Mouse (Mus musculus) MEL (cell line): ENCODE measurements around the gene Rtn1. TPM values are rescaled to one million over a fixed set of nuclear protein-coding genes. Genes with fewer than 3 reads are reported as not detected.

ENCODE experiments used
- DNase-seq: peaks from one replicate; pipeline ENCODE4 v3.0.0; 2011; ENCODE audit warnings: low read depth, low spot score
- H3K27ac ChIP-seq: 2 replicates; pipeline ENCODE4 v1.5.1; 2012; ENCODE audit warnings: low read depth, mild to moderate bottlenecking, control low read depth, low read length, moderate library complexity; ENCODE audit not compliant: control insufficient read depth
- H3K27me3 ChIP-seq, 2 experiments: fragments of 150-350 bp in 1 of 2; sonication (generic) in 1 of 2; 2 replicates each; pipeline ENCODE4 v1.6.1; 2012; ENCODE audit warnings: low read length in 2 of 2, mild to moderate bottlenecking in 2 of 2, improper control_type of control experiment in 1 of 2, moderate library complexity in 1 of 2; ENCODE audit not compliant: insufficient read depth in 2 of 2, control insufficient read depth in 1 of 2
- H3K36me3 ChIP-seq, 2 experiments: 2 replicates each; pipeline ENCODE4 v1.6.1; 2012 to 2014; ENCODE audit warnings: low read length in 2 of 2, improper control_type of control experiment in 1 of 2, inconsistent platforms in 1 of 2, mild to moderate bottlenecking in 1 of 2; ENCODE audit not compliant: insufficient read depth in 2 of 2, control insufficient read depth in 1 of 2
- H3K4me1 ChIP-seq, 2 experiments: fragments of 150-350 bp in 1 of 2; sonication (generic) in 1 of 2; 2 replicates each; pipeline ENCODE4 v1.6.1; 2012; ENCODE audit warnings: low read length in 2 of 2, improper control_type of control experiment in 1 of 2, mild to moderate bottlenecking in 1 of 2; ENCODE audit not compliant: insufficient read depth in 2 of 2, control insufficient read depth in 1 of 2
- H3K4me3 ChIP-seq, 2 experiments: fragments of 150-350 bp in 1 of 2; sonication (generic) in 1 of 2; 2 replicates each; pipeline ENCODE4 v1.5.1; 2012; ENCODE audit warnings: low read depth in 2 of 2, low read length in 2 of 2, mild to moderate bottlenecking in 2 of 2, moderate library complexity in 2 of 2, control low read depth in 1 of 2, improper control_type of control experiment in 1 of 2; ENCODE audit not compliant: control insufficient read depth in 1 of 2, insufficient read depth in 1 of 2
- H3K79me2 ChIP-seq: 2 replicates; pipeline ENCODE4 v1.6.1; 2012; ENCODE audit warnings: mild to moderate bottlenecking, low read length, moderate library complexity; ENCODE audit not compliant: control insufficient read depth, poor library complexity, insufficient read depth
- H3K9ac ChIP-seq: 2 replicates; pipeline ENCODE4 v1.6.1; 2012; ENCODE audit warnings: low read depth, mild to moderate bottlenecking, control low read depth, low read length, moderate library complexity; ENCODE audit not compliant: control insufficient read depth, poor library complexity, severe bottlenecking
- H3K9me3 ChIP-seq: fragments of 150-350 bp; sonication (generic); replicated peaks from 2 replicates; pipeline ENCODE4 v1.6.1; 2012; ENCODE audit warnings: mild to moderate bottlenecking, low read length, improper control_type of control experiment, moderate library complexity; ENCODE audit not compliant: insufficient read depth
- CHD2 ChIP-seq: IDR thresholded peaks from 2 replicates; pipeline ENCODE4 v1.6.1; 2011; ENCODE audit warnings: low read length, improper control_type of control experiment
- E2F4 ChIP-seq: IDR thresholded peaks from 2 replicates; pipeline ENCODE4 v1.6.1; 2011; ENCODE audit warnings: low read depth, low read length, improper control_type of control experiment, borderline replicate concordance
- EP300 ChIP-seq, 2 experiments: IDR thresholded peaks; 2 replicates each; pipeline ENCODE4 v1.6.1; 2011; ENCODE audit warnings: improper control_type of control experiment in 2 of 2, low read length in 2 of 2, low read depth in 1 of 2, mild to moderate bottlenecking in 1 of 2
- ETS1 ChIP-seq: IDR thresholded peaks from 2 replicates; pipeline ENCODE4 v1.6.1; 2012; ENCODE audit warnings: low read depth, mild to moderate bottlenecking, inconsistent platforms, low read length, improper control_type of control experiment, moderate library complexity
- GABPA ChIP-seq: IDR thresholded peaks from 2 replicates; pipeline ENCODE4 v1.6.1; 2012; ENCODE audit warnings: low read depth, mild to moderate bottlenecking, inconsistent platforms, low read length, improper control_type of control experiment, moderate library complexity
- GATA1 ChIP-seq: IDR thresholded peaks from 2 replicates; pipeline ENCODE4 v1.6.1; 2011; ENCODE audit warnings: low read depth, low read length, improper control_type of control experiment
- HCFC1 ChIP-seq: IDR thresholded peaks from 2 replicates; pipeline ENCODE4 v1.6.1; 2012; ENCODE audit warnings: low read depth, mild to moderate bottlenecking, inconsistent platforms, low read length, improper control_type of control experiment, moderate library complexity
- JUND ChIP-seq: IDR thresholded peaks from 2 replicates; pipeline ENCODE4 v1.6.1; 2011; ENCODE audit warnings: low read depth, mild to moderate bottlenecking, improper control_type of control experiment, low read length
- MAFK ChIP-seq: IDR thresholded peaks from 2 replicates; pipeline ENCODE4 v1.6.1; 2011; ENCODE audit warnings: low read depth, mild to moderate bottlenecking, low read length, improper control_type of control experiment, borderline replicate concordance
- MEF2A ChIP-seq: IDR thresholded peaks from 2 replicates; pipeline ENCODE4 v1.6.1; 2014; ENCODE audit warnings: low read depth, mild to moderate bottlenecking, inconsistent platforms, low read length, improper control_type of control experiment; ENCODE audit not compliant: poor library complexity, insufficient replicate concordance, severe bottlenecking; ENCODE audit errors: extremely low read depth
- MYB ChIP-seq: IDR thresholded peaks from 2 replicates; pipeline ENCODE4 v1.6.1; 2011; ENCODE audit warnings: mild to moderate bottlenecking, low read depth, low read length, improper control_type of control experiment
- MYC ChIP-seq: IDR thresholded peaks from 2 replicates; pipeline ENCODE4 v1.6.1; 2011; ENCODE audit warnings: low read depth, mild to moderate bottlenecking, low read length, improper control_type of control experiment, moderate library complexity
- NELFE ChIP-seq: IDR thresholded peaks from 2 replicates; pipeline ENCODE4 v1.6.1; 2011; ENCODE audit warnings: low read depth, low read length, improper control_type of control experiment
- SIN3A ChIP-seq: IDR thresholded peaks from 2 replicates; pipeline ENCODE4 v1.6.1; 2012; ENCODE audit warnings: low read length, improper control_type of control experiment, inconsistent platforms
- SMC3 ChIP-seq: IDR thresholded peaks from 2 replicates; pipeline ENCODE4 v1.6.1; 2011; ENCODE audit warnings: low read depth, low read length, improper control_type of control experiment
- TAL1 ChIP-seq: IDR thresholded peaks from 2 replicates; pipeline ENCODE4 v1.6.1; 2012; ENCODE audit warnings: mild to moderate bottlenecking, inconsistent platforms, low read length, moderate library complexity, mixed read lengths
- TCF12 ChIP-seq: IDR thresholded peaks from 2 replicates; pipeline ENCODE4 v1.6.1; 2014; ENCODE audit warnings: low read depth, mild to moderate bottlenecking, inconsistent platforms, low read length, improper control_type of control experiment, moderate library complexity
- USF1 ChIP-seq: IDR thresholded peaks from 2 replicates; pipeline ENCODE4 v1.6.1; 2014; ENCODE audit warnings: low read depth, mild to moderate bottlenecking, inconsistent platforms, low read length, improper control_type of control experiment, moderate library complexity
- ZKSCAN1 ChIP-seq: IDR thresholded peaks from 2 replicates; pipeline ENCODE4 v1.6.1; 2012; ENCODE audit warnings: low read depth, mild to moderate bottlenecking, inconsistent platforms, low read length, improper control_type of control experiment, moderate library complexity
- ZMIZ1 ChIP-seq: IDR thresholded peaks from 2 replicates; pipeline ENCODE4 v1.6.1; 2012; ENCODE audit warnings: low read depth, mild to moderate bottlenecking, inconsistent platforms, low read length, improper control_type of control experiment, moderate library complexity
- ZNF384 ChIP-seq: IDR thresholded peaks from 2 replicates; pipeline ENCODE4 v1.6.1; 2012; ENCODE audit warnings: low read depth, mild to moderate bottlenecking, inconsistent platforms, low read length, improper control_type of control experiment
- polyA plus RNA-seq, 2 experiments: library from polyadenylated mRNA; stranded (reverse) in 1 of 2; unstranded in 1 of 2; fragments of >175 nt in 1 of 2; fragments of >200 nt in 1 of 2; gene quantifications; 2 replicates each; pipeline versions ENCODE4 v1.2.1 to v1.2.4; 2012; ENCODE audit warnings: low replicate concordance in 2 of 2, low read depth in 1 of 2; ENCODE audit not compliant: insufficient read length in 2 of 2, insufficient read depth in 1 of 2, missing spikeins in 1 of 2
- total RNA-seq: library from RNA; depleted of rRNA; stranded (reverse); fragments of 300-350 nt; gene quantifications from 2 replicates; pipeline ENCODE4 v1.2.3, GENCODE M21; 2012

The Rtn1 gene
- total and polyA plus RNA-seq, 3 experiments: not detected

DNA sequence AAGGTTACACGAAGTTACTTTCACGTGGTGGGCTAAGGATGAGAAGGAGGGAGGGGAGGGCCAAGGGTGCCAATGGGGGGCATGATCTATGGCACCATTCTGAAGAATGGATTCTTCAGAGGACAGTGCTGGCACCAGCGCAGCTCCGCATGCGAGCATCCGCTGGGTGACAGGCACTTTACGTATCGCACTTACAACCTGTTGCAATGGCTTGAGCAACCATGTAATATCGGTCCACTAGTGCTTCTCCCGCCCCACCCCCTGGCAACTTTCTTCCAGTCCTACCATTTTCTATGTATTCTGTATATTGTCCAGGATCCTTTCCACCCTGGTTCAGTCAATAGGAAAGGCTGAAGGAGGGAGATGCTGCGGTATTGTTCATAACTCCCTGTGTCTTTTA is 102.6 kb downstream of the Rtn1 start:
- Histone ChIP-seq H3K9me3 (no peaks in the 10 kb centered on the region), H3K9ac (no peak overlapping the region), H3K79me2 (no peaks in the 10 kb centered on the region), H3K27me3 (no peaks in the 10 kb centered on the region; a peak in 1 of 4 replicates), H3K27ac (no peak overlapping the region), H3K4me3 (no peak overlapping the region), H3K4me1 (no peaks in the 10 kb centered on the region), H3K36me3 (no peaks in the 10 kb centered on the region)
- TF ChIP-seq TCF12 (no peak), MAFK (no peak)
- DNase-seq: no peak

DNA sequence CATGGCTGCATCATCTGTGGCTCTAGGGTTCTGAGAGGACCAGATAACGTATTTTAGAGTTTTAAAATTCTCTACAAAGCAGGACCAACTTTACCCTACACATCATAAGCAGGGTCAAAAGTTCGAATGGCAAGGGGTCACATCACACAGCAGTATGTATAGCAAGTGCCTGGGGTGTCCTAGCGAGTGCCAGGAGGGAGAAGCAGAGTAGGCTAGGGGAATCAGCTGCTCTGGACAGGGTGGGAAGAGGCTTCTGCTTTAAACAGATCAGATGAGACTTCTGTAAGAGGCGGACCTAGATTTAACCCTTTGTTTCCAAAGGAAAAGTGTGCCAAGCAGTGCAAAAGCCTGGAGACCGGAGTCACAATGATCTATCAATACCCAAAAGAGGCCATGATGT is 103.4 kb downstream of the Rtn1 start:
- Histone ChIP-seq H3K79me2 (no peaks in the 10 kb centered on the region), H3K36me3 (no peaks in the 10 kb centered on the region), H3K9ac (no peak overlapping the region), H3K4me1 (no peaks in the 10 kb centered on the region), H3K4me3 (no peak overlapping the region), H3K27ac (no peak overlapping the region), H3K9me3 (no peaks in the 10 kb centered on the region), H3K27me3 (no peaks in the 10 kb centered on the region; a peak in 1 of 4 replicates)
- no peak for DNase-seq
- TF ChIP-seq MYB: no peak
- TF ChIP-seq TCF12: no peak
- TF ChIP-seq USF1: no peak
- no peak for TF ChIP-seq TAL1

DNA sequence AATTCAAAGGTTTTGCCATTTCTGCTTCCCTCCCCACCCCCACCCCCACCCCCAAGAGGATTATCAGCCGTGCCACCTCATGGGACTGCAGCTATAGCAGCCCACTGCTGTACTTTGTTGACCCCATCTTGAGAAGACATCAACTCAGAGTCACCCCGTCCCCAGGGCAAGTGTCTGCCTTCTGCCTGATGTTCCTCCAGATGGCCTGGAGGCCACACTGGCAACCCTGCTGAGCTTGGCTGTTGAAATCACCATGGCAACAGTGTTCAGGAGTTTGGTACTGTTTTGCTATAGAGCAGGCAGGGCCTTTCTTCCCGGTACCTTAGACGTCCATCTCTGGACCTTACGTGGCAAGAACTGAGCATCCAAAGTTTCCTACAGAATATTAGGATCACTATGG is 103.9 kb downstream of the Rtn1 start:
- Histone ChIP-seq H3K27me3 (no peaks in the 10 kb centered on the region; a peak in 1 of 4 replicates), H3K79me2 (no peaks in the 10 kb centered on the region), H3K9ac (no peak overlapping the region), H3K36me3 (no peaks in the 10 kb centered on the region), H3K4me3 (no peak overlapping the region), H3K27ac (no peak overlapping the region)
- no peak for DNase-seq
- TF ChIP-seq GABPA: no peak
- no peak for TF ChIP-seq SMC3
- no peak for TF ChIP-seq NELFE
- TF ChIP-seq MYB: no peak
- no peak for TF ChIP-seq ZKSCAN1
- TF ChIP-seq MAFK: no peak
- no peak for TF ChIP-seq HCFC1
- TF ChIP-seq JUND: no peak
- TF ChIP-seq MYC: no peak
- TF ChIP-seq CHD2: no peak
- no peak for TF ChIP-seq ZMIZ1
- no peak for TF ChIP-seq USF1
- TF ChIP-seq E2F4: no peak
- TF ChIP-seq EP300 (IDR thresholded peaks at IDR 0.05; ENCODE audit: low read depth in 1 of 2, low read length in 2 of 2): no peak
- TF ChIP-seq ETS1: no peak
- no peak for TF ChIP-seq SIN3A
- no peak for TF ChIP-seq ZNF384
- TF ChIP-seq MEF2A: no peak
- no peak for TF ChIP-seq GATA1
- TF ChIP-seq, all 39 proteins: peak for 0
- no peaks in the 10 kb centered on the region for H3K4me1 ChIP-seq
- no peaks in the 10 kb centered on the region for H3K9me3 ChIP-seq
